Mouse (Mus musculus): ENCODE measurements at regions not wholly inside any gene's neighbourhood (a gene's known extent, or its start where the extent isn't known, plus 50 kb on each side); places are given as distances from the start of the nearest gene placed in this dataset.

GRCm38 (mm10) chr16:50092780-50093179 is 292.4 kb downstream of the Cd47 start:
- no peak for DNase-seq (ENCODE audit: low read depth, low spot score)

- no peak for DNase-seq (ENCODE audit: low read depth, low spot score)
Measured at GRCm38 (mm10) chr16:50095858-50096551, 295.7 kb downstream of the Cd47 start.

GRCm38 (mm10) chr16:50096563-50096962 is 296.2 kb downstream of the Cd47 start:
- DNase-seq (ENCODE audit: low read depth, low spot score): no peak

- no peak for DNase-seq (ENCODE audit: low read depth, low spot score)
Measured at GRCm38 (mm10) chr16:50103340-50103739, 303.0 kb downstream of the Cd47 start.

- DNase-seq (ENCODE audit: low read depth, low spot score): peak; percentile 67
Measured at GRCm38 (mm10) chr16:50118150-50118549, 314.0 kb downstream of the Bbx start.

- DNase-seq (ENCODE audit: low read depth, low spot score): no peak
Measured at GRCm38 (mm10) chr16:50122460-50122859, 309.7 kb downstream of the Bbx start.

- no peak for DNase-seq (ENCODE audit: low read depth, low spot score)
Measured at GRCm38 (mm10) chr16:50124646-50125045, 307.5 kb downstream of the Bbx start.

- DNase-seq (ENCODE audit: low read depth, low spot score): no peak
Measured at GRCm38 (mm10) chr16:50125564-50125963, 306.6 kb downstream of the Bbx start.

GRCm38 (mm10) chr16:50131406-50131805 is 300.8 kb downstream of the Bbx start:
- DNase-seq (ENCODE audit: low read depth, low spot score): no peak

All from ES-CJ7 (cell line).